Mouse (Mus musculus) stomach, embryonic 15.5 days (tissue): ENCODE data around the gene Hspa1l. TPM values are rescaled to one million over a fixed set of nuclear protein-coding genes. Genes with fewer than 3 reads are reported as not detected.

Experiments
- ATAC-seq: fragments of 200-750 bp; cut with Nextera tagmentation; 2 replicates; pipeline ENCODE4 v1.8.0; 2017; ENCODE audit warnings: low read depth, moderate number of reproducible peaks, moderate TSS enrichment; ENCODE audit not compliant: insufficient read depth, low FRiP score
- H3K27ac ChIP-seq: fragments of 300-500 bp; sonication (generic); 2 replicates; pipeline ENCODE4 v1.5.1; 2015; ENCODE audit warnings: mild to moderate bottlenecking, inconsistent platforms
- H3K27me3 ChIP-seq: fragments of 300-500 bp; sonication (generic); replicated peaks from 2 replicates; pipeline ENCODE4 v1.6.1; 2015; ENCODE audit warnings: inconsistent platforms
- H3K36me3 ChIP-seq: fragments of 300-500 bp; sonication (generic); 2 replicates; pipeline ENCODE4 v1.6.1; 2015; ENCODE audit warnings: inconsistent platforms
- H3K4me1 ChIP-seq: fragments of 300-500 bp; sonication (generic); 2 replicates; pipeline ENCODE4 v1.6.1; 2015; ENCODE audit warnings: inconsistent platforms
- H3K4me2 ChIP-seq: fragments of 300-500 bp; sonication (generic); 2 replicates; pipeline ENCODE4 v1.6.1; 2015; ENCODE audit warnings: mild to moderate bottlenecking, inconsistent platforms
- H3K4me3 ChIP-seq: fragments of 300-500 bp; sonication (generic); replicated peaks from 2 replicates; pipeline ENCODE4 v1.5.1; 2015; ENCODE audit warnings: inconsistent platforms
- H3K9ac ChIP-seq: fragments of 300-500 bp; sonication (generic); 2 replicates; pipeline ENCODE4 v1.6.1; 2015; ENCODE audit warnings: inconsistent platforms
- H3K9me3 ChIP-seq: fragments of 300-500 bp; sonication (generic); 2 replicates; pipeline ENCODE4 v1.6.1; 2016; ENCODE audit warnings: inconsistent platforms
- WGBS: fragments of 180-500 bp; shearing (Covaris S2); methylation state at CpG from one replicate; pipeline ENCODE4 v1.1.7; 2015; 5-methylcytosine and 5-hydroxymethylcytosine counted together
- polyA plus RNA-seq: library from polyadenylated mRNA; unstranded; fragments of >200 nt; fragmentation: Nextera tagmentation; extraction: Ambion mirVana; gene quantifications from 2 replicates; pipeline ENCODE4 v1.2.1, GENCODE M21; 2015

The Hspa1l gene
- polyA plus RNA-seq, 1 experiment from 2014 or later = 0.49 TPM

- ATAC-seq = no peak
- no peak overlapping the region for H3K4me2 ChIP-seq
- no peaks in the 10 kb centered on the region for H3K9me3 ChIP-seq
- 90% methylated on average over 8 of the region's 8 CpGs for WGBS
- no peak overlapping the region for H3K9ac ChIP-seq
- H3K4me1 ChIP-seq = peaks cover 35% of the 10 kb centered on the region
- no peak overlapping the region for H3K4me3 ChIP-seq
- H3K36me3 ChIP-seq = no peaks in the 10 kb centered on the region
- no peak overlapping the region for H3K27ac ChIP-seq
- H3K27me3 ChIP-seq = no peaks in the 10 kb centered on the region
Measured at GRCm38 (mm10) chr17:35022541-35023060, 50.1 kb downstream of the Hspa1l start.

- 80% methylated on average over 5 of the region's 5 CpGs for WGBS
- Histone ChIP-seq H3K9ac (no peak overlapping the region), H3K9me3 (no peaks in the 10 kb centered on the region), H3K4me2 (no peak overlapping the region), H3K4me1 (peaks cover 29% of the 10 kb centered on the region), H3K27me3 (no peaks in the 10 kb centered on the region), H3K4me3 (no peak overlapping the region), H3K36me3 (no peaks in the 10 kb centered on the region), H3K27ac (no peak overlapping the region)
- ATAC-seq = no peak
Measured at GRCm38 (mm10) chr17:35023221-35023620, 50.7 kb downstream of the Hspa1l start.

- H3K9me3 ChIP-seq = no peaks in the 10 kb centered on the region
- ATAC-seq = no peak
- no peaks in the 10 kb centered on the region for H3K36me3 ChIP-seq
- H3K4me3 ChIP-seq = no peak overlapping the region
- WGBS = 61% methylated on average over 4 of the region's 4 CpGs
- H3K27me3 ChIP-seq = no peaks in the 10 kb centered on the region
- peaks cover 27% of the 10 kb centered on the region for H3K4me1 ChIP-seq
- no peak overlapping the region for H3K4me2 ChIP-seq
- no peak overlapping the region for H3K9ac ChIP-seq
- H3K27ac ChIP-seq = no peak overlapping the region
Measured at GRCm38 (mm10) chr17:35023756-35024155, 51.3 kb downstream of the Hspa1l start.

GRCm38 (mm10) chr17:35024261-35024660 is 51.8 kb downstream of the Hspa1l start:
- Histone ChIP-seq H3K4me2 (no peak overlapping the region), H3K4me3 (no peak overlapping the region), H3K9ac (no peak overlapping the region), H3K9me3 (no peaks in the 10 kb centered on the region), H3K4me1 (peaks cover 27% of the 10 kb centered on the region), H3K36me3 (no peaks in the 10 kb centered on the region), H3K27me3 (no peaks in the 10 kb centered on the region), H3K27ac (no peak overlapping the region)
- 61% methylated on average over 13 of the region's 13 CpGs for WGBS
- ATAC-seq = no peak

GRCm38 (mm10) chr17:35024691-35025488 is 52.4 kb downstream of the Hspa1l start:
- Histone ChIP-seq H3K4me1 (peaks cover 29% of the 10 kb centered on the region), H3K9me3 (no peaks in the 10 kb centered on the region), H3K4me2 (no peak overlapping the region), H3K4me3 (no peak overlapping the region), H3K9ac (no peak overlapping the region), H3K27ac (no peak overlapping the region), H3K27me3 (no peaks in the 10 kb centered on the region), H3K36me3 (no peaks in the 10 kb centered on the region)
- ATAC-seq = no peak
- 62% methylated on average over 10 of the region's 10 CpGs for WGBS

GRCm38 (mm10) chr17:35026206-35026605 is 53.7 kb downstream of the Hspa1l start:
- no peaks in the 10 kb centered on the region for H3K27me3 ChIP-seq
- H3K4me1 ChIP-seq = peaks cover 25% of the 10 kb centered on the region
- H3K4me2 ChIP-seq = peak overlapping the region; percentile 27; the same call in 1 of the 2 replicates
- 73% methylated on average over 5 of the region's 5 CpGs for WGBS
- H3K4me3 ChIP-seq = no peak overlapping the region
- H3K9me3 ChIP-seq = no peaks in the 10 kb centered on the region
- peak overlapping the region; percentile 35; the same call in 1 of the 2 replicates for H3K27ac ChIP-seq
- H3K9ac ChIP-seq = no peak overlapping the region
- H3K36me3 ChIP-seq = no peaks in the 10 kb centered on the region
- ATAC-seq = no peak

- H3K4me1 ChIP-seq = peaks cover 20% of the 10 kb centered on the region
- peak within 1 kb of the TSS; percentile 34 for H3K4me2 ChIP-seq
- WGBS = 41% methylated on average over 13 of the region's 13 CpGs
- no peaks in the 10 kb centered on the region for H3K9me3 ChIP-seq
- no peak within 1 kb of the TSS for H3K9ac ChIP-seq
- peak; percentile 48 for ATAC-seq
- no peaks in the 10 kb centered on the region for H3K27me3 ChIP-seq
- no peaks in the 10 kb centered on the region for H3K36me3 ChIP-seq
- peak within 1 kb of the TSS; percentile 20; the same call in 1 of the 2 replicates for H3K4me3 ChIP-seq
- peak within 1 kb of the TSS; percentile 80 for H3K27ac ChIP-seq
Measured at GRCm38 (mm10) chr17:35027277-35028068, 55.0 kb downstream of the Hspa1l start, which contains the start of gene Sapcd1. Sapcd1 (minus strand) TSS chr17:35028016.

GRCm38 (mm10) chr17:35028315-35028714 is 55.8 kb downstream of the Hspa1l start:
- Histone ChIP-seq H3K9ac (no peak overlapping the region), H3K4me3 (no peak overlapping the region), H3K4me2 (no peak overlapping the region), H3K27me3 (no peaks in the 10 kb centered on the region), H3K27ac (no peak overlapping the region), H3K4me1 (peaks cover 20% of the 10 kb centered on the region), H3K9me3 (no peaks in the 10 kb centered on the region), H3K36me3 (no peaks in the 10 kb centered on the region)
- ATAC-seq = no peak
- WGBS = 81% methylated on average over 2 of the region's 2 CpGs

Other genes starting within 250 kb of the Hspa1l start
- gene C4b, start 228.8 kb upstream of the Hspa1l start, polyA plus RNA-seq = 0.44 and 0.65 TPM in 2 replicates
- gene Cyp21a1, start 168.1 kb upstream of the Hspa1l start, polyA plus RNA-seq = 1.1 and 1.7 TPM in 2 replicates
- 25.7 and 26.5 TPM in 2 replicates for gene Stk19, start 135.8 kb upstream of the Hspa1l start, polyA plus RNA-seq
- gene Dxo, start 135.7 kb upstream of the Hspa1l start, polyA plus RNA-seq = 52.9 and 53.1 TPM in 2 replicates
- 39.5 and 48.8 TPM in 2 replicates for gene Skiv2l, start 122.5 kb upstream of the Hspa1l start, polyA plus RNA-seq
- gene Nelfe, start 122.3 kb upstream of the Hspa1l start, polyA plus RNA-seq = 87.8 and 103 TPM in 2 replicates
- gene Cfb, start 110.2 kb upstream of the Hspa1l start, polyA plus RNA-seq = 20.8 and 30.4 TPM in 2 replicates
- gene Zbtb12, start 93.2 kb upstream of the Hspa1l start, polyA plus RNA-seq = 2.7 and 3.0 TPM in 2 replicates
- not detected in 2 replicates for gene Gm20547, start 90.7 kb upstream of the Hspa1l start, polyA plus RNA-seq
- gene C2, start 74.4 kb upstream of the Hspa1l start, polyA plus RNA-seq = 4.4 and 6.2 TPM in 2 replicates
- 70.0 and 74.5 TPM in 2 replicates for gene Ehmt2, start 74.2 kb upstream of the Hspa1l start, polyA plus RNA-seq
- gene Slc44a4, start 58.2 kb upstream of the Hspa1l start, polyA plus RNA-seq = 15.2 and 17.9 TPM in 2 replicates
- 36.9 and 44.5 TPM in 2 replicates for gene Neu1, start 41.5 kb upstream of the Hspa1l start, polyA plus RNA-seq
- gene Hspa1b, start 13.5 kb upstream of the Hspa1l start, polyA plus RNA-seq = 0.34 and 0.90 TPM in 2 replicates
- not detected in 2 replicates for gene Gm20481, start 2.8 kb upstream of the Hspa1l start, polyA plus RNA-seq
- gene Hspa1a, start 547 bp upstream of the Hspa1l start, polyA plus RNA-seq = 9.9 and 12.1 TPM in 2 replicates
- 175 and 182 TPM in 2 replicates for gene Lsm2, start 9.2 kb downstream of the Hspa1l start, polyA plus RNA-seq
- 119 and 124 TPM in 2 replicates for gene Vars, start 28.3 kb downstream of the Hspa1l start, polyA plus RNA-seq
- 0.31 TPM in 2 replicates for gene Vwa7, start 43.9 kb downstream of the Hspa1l start, polyA plus RNA-seq
- gene Sapcd1, start 55.3 kb downstream of the Hspa1l start, polyA plus RNA-seq = 13.2 and 14.8 TPM in 2 replicates
- gene Msh5, start 74.0 kb downstream of the Hspa1l start, polyA plus RNA-seq = 3.8 and 4.8 TPM in 2 replicates
- 361 and 363 TPM in 2 replicates for gene Clic1, start 77.3 kb downstream of the Hspa1l start, polyA plus RNA-seq
- 210 and 216 TPM in 2 replicates for gene Ddah2, start 86.3 kb downstream of the Hspa1l start, polyA plus RNA-seq
- 6.2 and 17.2 TPM in 2 replicates for gene Ly6g6c, start 92.7 kb downstream of the Hspa1l start, polyA plus RNA-seq
- gene Mpig6b, start 93.5 kb downstream of the Hspa1l start, polyA plus RNA-seq = 0.44 and 0.73 TPM in 2 replicates
- 9.4 and 16.8 TPM in 2 replicates for gene Ly6g6e, start 104.2 kb downstream of the Hspa1l start, polyA plus RNA-seq
- gene Ly6g6d, start 105.4 kb downstream of the Hspa1l start, polyA plus RNA-seq = 3.6 and 4.4 TPM in 2 replicates
- gene Ly6g6f, start 112.9 kb downstream of the Hspa1l start, polyA plus RNA-seq = 0.15 and 0.41 TPM in 2 replicates
- 92.0 and 97.8 TPM in 2 replicates for gene Abhd16a, start 116.6 kb downstream of the Hspa1l start, polyA plus RNA-seq
- gene Ly6g5c, start 135.6 kb downstream of the Hspa1l start, polyA plus RNA-seq = not detected in 2 replicates
- 0.69 and 0.85 TPM in 2 replicates for gene Ly6g5b, start 142.7 kb downstream of the Hspa1l start, polyA plus RNA-seq
- 17.4 and 19.1 TPM in 2 replicates for gene Gpank1, start 148.8 kb downstream of the Hspa1l start, polyA plus RNA-seq
- gene Csnk2b, start 149.3 kb downstream of the Hspa1l start, polyA plus RNA-seq = 251 and 262 TPM in 2 replicates
- gene D17H6S53E, start 153.7 kb downstream of the Hspa1l start, polyA plus RNA-seq = 11.9 and 12.2 TPM in 2 replicates
- 21.2 and 47.5 TPM in 2 replicates for gene Apom, start 159.3 kb downstream of the Hspa1l start, polyA plus RNA-seq
- 42.2 and 48.0 TPM in 2 replicates for gene Bag6, start 162.5 kb downstream of the Hspa1l start, polyA plus RNA-seq
- gene Prrc2a, start 192.2 kb downstream of the Hspa1l start, polyA plus RNA-seq = 148 and 172 TPM in 2 replicates
- 18.7 and 21.9 TPM in 2 replicates for gene Aif1, start 203.4 kb downstream of the Hspa1l start, polyA plus RNA-seq
- gene Lst1, start 215.7 kb downstream of the Hspa1l start, polyA plus RNA-seq = 23.7 and 25.1 TPM in 2 replicates
- 3.7 and 5.5 TPM in 2 replicates for gene Ltb, start 221.7 kb downstream of the Hspa1l start, polyA plus RNA-seq
- 0.18 and 0.28 TPM in 2 replicates for gene Tnf, start 229.3 kb downstream of the Hspa1l start, polyA plus RNA-seq
- 0.77 and 0.83 TPM in 2 replicates for gene Lta, start 232.6 kb downstream of the Hspa1l start, polyA plus RNA-seq
- gene Gm16181, start 248.1 kb downstream of the Hspa1l start, polyA plus RNA-seq = 0.86 TPM in 1 of 2 replicates, not detected in the other